Mouse (Mus musculus) hematopoietic stem cell, adult 5-6 weeks (primary cell): Measurements from ENCODE around the gene 4930590J08Rik. TPM values are rescaled to one million over a fixed set of nuclear protein-coding genes. Genes with fewer than 3 reads are reported as not detected.
"Not testable (repeated sequence)": the region's sequence is repeated elsewhere in the genome, so short reads cannot be mapped to it uniquely, and the experiment has no call there.

ENCODE experiments used
- ATAC-seq, 2 experiments: fragments of 125-278 bp in 1 of 2; replicated peaks in 1 of 2; 2 replicates each; pipeline ENCODE4 v1.8.0; 2016 to 2017; ENCODE audit warnings: inconsistent platforms in 2 of 2, mild to moderate bottlenecking in 2 of 2, moderate number of reproducible peaks in 2 of 2, low read depth in 1 of 2, moderate TSS enrichment in 1 of 2; ENCODE audit not compliant: low FRiP score in 2 of 2, poor library complexity in 2 of 2, severe bottlenecking in 2 of 2, insufficient read depth in 1 of 2, low TSS enrichment in 1 of 2
- total RNA-seq: library from RNA; stranded (forward); fragments of 172-1452, 232-1000 nt; gene quantifications from 2 replicates; pipeline ENCODE4 v1.2.3, GENCODE M21; 2017

Gene 4930590J08Rik
- total RNA-seq: 0.74 and 2.0 TPM in 2 replicates

DNA sequence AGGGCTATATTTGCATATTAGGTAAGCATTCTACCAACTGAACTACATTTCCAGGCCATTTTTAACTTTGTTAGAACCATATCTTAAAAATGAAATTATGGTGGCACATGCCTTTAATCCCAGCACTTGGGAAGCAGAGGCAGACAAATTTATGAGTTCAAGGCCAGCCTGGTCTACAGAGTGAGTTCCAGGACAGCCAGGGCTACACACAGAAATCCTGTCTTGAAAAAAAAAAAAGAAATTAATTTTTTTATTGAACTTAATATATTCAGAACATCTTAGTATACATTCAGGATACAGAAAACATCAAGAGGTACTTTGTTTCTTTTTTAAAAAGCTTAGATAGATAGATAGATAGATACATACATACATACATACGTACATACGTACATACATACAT, at the start of gene 4930590J08Rik:
Gene 4930590J08Rik, plus strand, starts transcription at position 301 of the 400 bp plus-strand sequence.
- ATAC-seq: not testable (repeated sequence)

- no peak for ATAC-seq
Observed at GRCm38 (mm10) chr6:91858339-91858738, 44.3 kb upstream of the 4930590J08Rik start.

DNA sequence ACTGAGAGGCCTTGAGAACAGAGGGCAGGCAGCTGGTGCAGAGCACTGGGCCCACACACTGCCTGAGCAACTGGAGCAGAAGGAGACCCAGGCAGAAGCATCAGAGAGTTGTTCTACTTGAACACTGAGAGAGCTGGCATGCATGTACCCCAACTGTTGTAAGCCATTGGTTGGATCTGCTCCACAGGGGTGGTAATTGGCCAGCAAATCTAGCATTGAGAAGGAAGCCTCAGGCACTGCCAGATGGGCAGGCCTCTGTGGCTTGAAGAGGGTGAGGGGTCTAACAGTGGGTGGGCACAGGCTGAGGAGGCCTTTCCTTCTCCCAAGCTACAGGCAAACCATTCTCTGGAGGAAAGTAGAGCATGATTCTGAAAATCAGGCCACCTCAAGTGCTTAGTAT, 39.8 kb upstream of the 4930590J08Rik start:
- ATAC-seq: no peak

DNA sequence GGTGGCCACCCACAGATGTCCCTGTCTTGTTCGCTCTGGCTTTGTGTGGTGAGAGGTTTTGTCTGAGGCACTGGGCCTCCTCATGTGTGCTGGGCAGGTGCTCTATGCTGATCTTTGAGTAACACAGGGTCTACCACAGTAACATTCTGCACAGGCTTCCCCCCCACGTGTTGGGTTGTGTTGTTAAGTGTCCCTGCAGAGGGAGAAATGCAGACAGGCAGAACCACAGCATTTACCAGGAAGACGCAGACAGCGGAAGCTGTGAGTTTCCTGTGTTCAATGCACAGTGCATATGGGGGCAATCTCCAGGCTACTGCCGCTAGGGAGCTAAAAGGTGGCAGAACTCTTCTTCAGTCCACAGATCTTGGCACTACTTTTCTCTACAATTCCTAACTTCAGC, 38.0 kb upstream of the 4930590J08Rik start:
- ATAC-seq: 0 out of 4 replicates have a peak, but pooled peaks of 1 of the 2 experiments have one; percentile 14

DNA sequence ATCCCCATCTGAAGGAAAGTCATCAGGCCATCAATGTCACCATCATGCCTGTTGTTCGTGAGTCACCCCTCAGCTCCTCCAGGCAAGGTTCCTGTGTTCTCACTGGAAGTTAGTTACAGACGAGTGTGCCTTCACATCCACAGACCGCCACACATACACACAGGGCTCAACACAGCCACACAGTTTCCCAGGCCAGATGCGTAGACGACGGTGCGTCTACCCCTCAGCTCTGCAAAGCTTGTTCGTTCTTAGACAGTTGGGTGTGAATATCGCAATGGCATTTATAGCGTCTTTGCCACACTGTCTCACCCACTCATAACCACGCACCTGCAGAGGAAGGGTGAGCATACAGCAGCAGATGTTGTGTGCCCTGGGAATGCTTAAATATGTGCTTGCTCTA, 37.0 kb upstream of the 4930590J08Rik start:
- ATAC-seq: no peak

GRCm38 (mm10) chr6:91868091-91868490, 34.5 kb upstream of the 4930590J08Rik start:
- no peak for ATAC-seq

DNA sequence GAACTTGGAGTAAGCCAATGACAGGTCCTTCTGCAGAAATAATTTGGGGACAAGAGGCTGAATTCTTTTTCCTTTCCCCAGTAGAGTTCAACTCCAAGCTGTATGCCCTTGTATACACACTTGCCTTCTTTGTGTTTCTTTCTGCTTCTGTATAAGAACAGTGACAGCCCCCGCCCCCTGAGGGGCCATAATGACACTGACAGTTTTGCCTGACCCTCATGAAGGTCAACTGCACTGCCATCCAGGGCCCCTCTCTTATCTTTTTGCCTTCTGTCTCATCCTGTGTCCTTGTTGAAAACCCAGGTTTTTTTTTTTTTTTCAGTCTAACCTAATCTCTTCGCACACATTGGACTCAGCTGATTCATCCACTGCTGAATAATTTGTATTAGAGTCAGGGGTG, 29.8 kb upstream of the 4930590J08Rik start:
- ATAC-seq: no peak

DNA sequence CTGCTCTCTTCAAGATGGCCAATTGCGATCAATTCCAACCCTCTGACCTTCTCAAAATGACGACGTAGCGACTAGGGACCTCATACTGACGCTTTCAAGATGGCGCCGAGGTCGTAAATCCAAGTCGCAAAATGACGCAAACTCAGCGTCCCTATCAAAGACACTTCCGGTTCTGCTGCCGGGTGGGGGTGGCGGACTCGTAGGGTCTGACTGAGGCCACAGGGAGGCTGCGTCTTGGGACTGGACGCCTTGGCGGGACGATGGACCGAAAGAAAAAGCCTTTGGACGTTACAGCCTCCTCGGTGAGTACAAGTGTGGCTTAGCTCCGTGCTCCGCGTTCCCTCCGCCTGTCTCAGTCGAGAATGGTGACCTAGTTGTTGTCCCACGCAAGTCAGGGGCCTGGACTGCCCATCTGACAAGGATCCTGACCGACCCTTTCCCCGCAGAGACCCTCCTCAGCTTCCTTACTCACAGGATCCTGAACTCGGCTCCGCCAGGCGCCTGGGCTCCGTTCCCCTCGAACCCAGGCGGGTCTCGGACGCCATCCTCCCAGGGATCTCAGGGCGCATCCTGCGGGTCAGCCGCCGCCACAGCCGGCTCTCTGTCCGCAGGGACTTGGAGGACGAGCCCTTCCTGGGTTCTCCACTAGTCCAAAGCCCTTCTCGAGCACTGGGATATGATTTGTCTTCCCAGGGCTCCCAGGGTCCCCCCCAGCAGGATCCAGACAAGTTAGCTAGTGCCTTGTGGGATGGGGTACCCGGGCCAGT, 24.5 kb upstream of the 4930590J08Rik start, which contains the start of gene Ccdc174:
Gene Ccdc174, plus strand, starts transcription at position 169 of the 767 bp plus-strand sequence.
- ATAC-seq: peak; percentile 98

DNA sequence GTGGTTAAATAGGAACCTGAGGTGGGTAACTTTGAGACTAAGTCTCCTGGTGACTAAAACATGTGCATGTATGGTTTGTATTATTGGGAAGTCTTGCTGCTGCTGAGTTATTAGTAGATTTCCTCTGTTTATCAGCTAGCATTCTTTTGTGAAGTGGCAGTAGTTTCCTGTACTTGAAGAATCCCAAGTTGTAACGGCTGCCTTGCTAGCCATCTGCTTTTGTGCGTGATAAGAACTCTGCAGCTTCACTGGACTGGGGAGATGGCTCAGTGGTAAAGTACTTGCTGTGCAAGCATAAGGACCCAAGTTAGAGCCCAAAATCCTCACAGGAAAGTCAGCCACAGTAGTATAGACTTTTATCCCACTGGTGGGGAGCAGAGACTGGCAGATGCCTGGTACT, 18.8 kb upstream of the 4930590J08Rik start:
- ATAC-seq: no peak

DNA sequence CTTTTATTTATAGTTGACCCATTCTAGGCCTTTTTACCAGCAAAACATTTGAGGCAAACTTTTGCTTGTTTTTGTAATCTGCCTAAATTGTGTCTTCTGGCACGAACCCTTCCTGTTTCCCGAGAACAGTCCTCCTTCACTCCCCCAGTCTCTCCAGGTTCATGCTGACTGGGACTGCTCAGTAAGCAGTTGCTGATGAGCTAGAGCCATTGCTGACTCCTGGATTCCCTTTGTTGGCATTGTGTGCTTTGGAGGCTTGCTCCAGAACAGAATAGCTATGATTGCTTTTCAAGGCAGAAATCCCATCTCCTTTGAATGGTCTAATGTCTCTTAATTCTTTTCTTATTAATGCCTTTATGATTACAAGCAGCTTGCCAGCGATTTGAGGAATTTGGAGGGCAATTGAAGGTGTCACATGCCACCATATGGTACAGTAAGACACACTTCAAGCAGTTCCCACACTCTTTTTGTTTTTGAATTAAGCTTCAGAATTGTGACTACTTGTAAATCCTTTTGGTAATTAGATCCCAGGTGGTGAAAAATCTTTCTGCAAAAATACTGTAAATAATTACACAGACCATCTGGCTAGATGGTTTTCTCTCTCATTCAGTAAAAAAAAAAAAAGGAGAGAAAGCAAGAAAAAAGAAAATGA, 13.2 kb upstream of the 4930590J08Rik start:
- ATAC-seq: no peak

- no peak for ATAC-seq
Observed at GRCm38 (mm10) chr6:91890615-91891014, 12.0 kb upstream of the 4930590J08Rik start.

GRCm38 (mm10) chr6:91891776-91892175, 10.8 kb upstream of the 4930590J08Rik start:
- ATAC-seq: no peak

- ATAC-seq: no peak
Observed at GRCm38 (mm10) chr6:91896783-91897182, 5.8 kb upstream of the 4930590J08Rik start.

DNA sequence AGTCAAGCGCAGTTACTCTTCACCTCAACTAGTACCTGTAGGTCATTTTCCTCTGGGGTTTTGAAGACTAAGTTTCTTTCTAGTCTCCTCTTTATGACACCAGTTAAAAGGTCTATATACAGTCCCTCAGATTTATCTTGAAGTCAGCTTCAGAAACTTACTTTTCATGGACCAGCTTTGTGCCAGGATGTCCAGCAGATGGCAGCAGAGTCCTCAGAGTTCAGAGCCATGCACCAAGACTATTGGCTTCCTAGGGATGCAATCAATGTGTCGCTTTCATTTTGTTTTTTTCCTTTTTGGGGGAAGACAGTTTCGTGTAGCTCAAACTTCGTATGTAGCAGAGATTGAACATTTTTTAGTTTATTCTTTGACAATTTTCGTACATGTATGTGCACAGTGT, 1.1 kb upstream of the 4930590J08Rik start:
- peak; percentile 75 to 85 for ATAC-seq

- no peak for ATAC-seq
Observed at GRCm38 (mm10) chr6:91914011-91914410, 11.4 kb downstream of the 4930590J08Rik start.

DNA sequence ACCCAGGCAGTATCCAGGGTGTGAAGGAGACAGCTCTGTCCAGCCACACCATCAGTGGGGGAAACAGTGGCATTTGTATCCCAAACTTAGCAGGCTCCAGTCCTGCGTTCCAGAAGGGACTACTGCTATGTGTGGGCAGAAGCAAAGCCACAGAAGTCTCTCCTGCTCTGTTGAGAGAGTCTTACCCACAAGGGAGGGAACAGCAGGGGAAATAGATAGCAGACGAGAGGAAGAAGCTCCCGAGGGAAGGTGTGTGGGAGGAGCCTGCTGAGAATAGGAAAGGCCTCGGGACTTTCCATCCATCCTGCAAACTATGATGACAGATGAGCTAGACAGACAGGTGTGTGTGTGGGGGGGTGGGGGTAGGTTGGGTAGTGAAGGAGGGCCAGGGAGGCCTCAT, 14.7 kb downstream of the 4930590J08Rik start:
- ATAC-seq: no peak

GRCm38 (mm10) chr6:91917716-91918115, 15.1 kb downstream of the 4930590J08Rik start:
- no peak for ATAC-seq

DNA sequence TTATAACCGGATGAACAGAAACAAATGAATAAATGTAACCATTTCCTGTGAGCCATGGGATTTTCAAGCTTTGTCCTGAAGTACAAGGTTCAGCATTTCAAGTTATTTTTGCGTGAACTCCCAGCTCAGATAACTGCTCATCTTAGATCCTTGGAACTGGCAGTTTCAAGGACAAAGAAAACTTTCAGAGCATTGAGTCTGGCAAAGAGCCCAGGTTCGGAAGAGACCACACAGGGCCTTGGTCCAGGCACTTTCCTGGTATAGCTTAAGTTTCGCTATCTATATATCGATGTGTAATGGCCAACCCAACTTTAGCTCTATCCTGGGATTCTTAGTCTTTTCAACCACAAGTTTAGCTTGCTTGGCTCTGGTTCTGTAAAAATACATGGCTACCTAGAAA, 28.6 kb downstream of the 4930590J08Rik start:
- ATAC-seq: no peak

DNA sequence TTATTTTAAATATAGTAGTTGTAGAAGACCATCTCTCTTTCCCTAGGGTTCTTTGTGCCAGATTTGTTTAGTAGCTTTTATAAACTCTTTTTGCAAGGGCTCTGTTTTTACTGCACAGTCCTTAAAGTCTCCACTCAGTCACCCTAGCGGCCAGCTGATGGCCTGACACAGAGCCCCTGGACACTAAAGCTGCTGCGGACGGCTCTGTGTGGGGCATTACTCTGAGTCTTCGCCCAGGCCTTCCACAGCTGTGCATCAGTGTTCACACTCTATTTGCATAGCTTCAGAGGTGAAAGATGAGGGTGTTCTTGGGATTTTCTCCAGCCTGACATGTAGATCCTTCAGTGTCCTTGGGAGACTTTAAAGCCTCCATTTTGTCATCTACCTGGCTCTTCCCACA, 35.9 kb downstream of the 4930590J08Rik start:
- no peak for ATAC-seq
